Mouse (Mus musculus): ENCODE results near the gene Ap1m1.

GRCm38 (mm10) chr8:72218781-72219540 is 20.9 kb upstream of the Ap1m1 start:
- TF ChIP-seq ZC3H11A (IDR thresholded peaks at IDR 0.05; ENCODE audit: borderline replicate concordance, low read depth, low read length) = no peak
- no peak for TF ChIP-seq CHD2 (IDR thresholded peaks at IDR 0.05; ENCODE audit: low read depth, low read length)
- TF ChIP-seq MAFK (IDR thresholded peaks at IDR 0.05; ENCODE audit: insufficient read depth, low read depth, low read length) = no peak
- no peak for TF ChIP-seq ZNF384 (IDR thresholded peaks at IDR 0.05; ENCODE audit: low read depth, low read length)
- no peak for TF ChIP-seq HCFC1 (IDR thresholded peaks at IDR 0.05; ENCODE audit: borderline replicate concordance, insufficient read depth, low read length)
